Mouse (Mus musculus): ENCODE results near the gene Trmt61a. TPM values are rescaled to one million over a fixed set of nuclear protein-coding genes. Genes with fewer than 3 reads are reported as not detected.

The Trmt61a gene
- polyA plus RNA-seq, 1 experiment from 2014 or later: 5.8 TPM

DNA sequence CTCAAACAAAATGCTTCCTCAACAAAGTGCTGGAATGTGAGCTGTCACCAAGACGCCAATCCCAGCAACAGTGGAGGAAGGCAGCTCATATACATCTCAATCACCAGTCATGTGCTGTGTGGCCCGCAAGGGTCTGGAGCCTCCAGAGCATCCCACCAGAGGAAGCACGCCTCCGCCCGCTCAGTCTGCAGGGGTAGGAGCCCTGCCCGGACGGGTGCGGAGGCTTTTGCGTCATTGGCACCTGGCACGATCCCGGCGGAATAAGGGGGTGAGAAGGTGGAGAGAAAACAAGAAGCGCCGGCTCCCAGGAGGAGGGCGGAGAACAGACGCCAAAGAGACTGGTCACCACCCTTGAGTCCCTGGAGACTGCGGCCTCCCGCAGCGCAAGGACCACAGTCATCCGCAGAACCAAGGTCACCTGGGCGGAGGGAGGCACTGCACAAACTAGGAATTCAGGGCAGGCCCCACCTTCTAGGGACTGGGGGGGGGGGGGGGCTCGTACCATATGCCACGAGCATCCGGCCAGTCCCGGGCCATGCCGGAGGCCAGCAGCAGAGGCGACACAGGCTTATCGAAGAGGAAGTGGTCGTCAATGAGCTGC, 7.4 kb upstream of the Trmt61a start:
- Histone ChIP-seq H3K4me1 (ENCODE audit: control insufficient read depth, insufficient read depth, low read length) (peaks cover 26% of the 10 kb centered on the region), H3K4me3 (ENCODE audit: low read depth, low read length) (peak overlapping the region; percentile 93), H3K27me3 (replicated peaks; ENCODE audit: control insufficient read depth, insufficient read depth, low read length) (no peaks in the 10 kb centered on the region), H3K9ac (ENCODE audit: low read length) (peak overlapping the region; percentile 95), H3K27ac (ENCODE audit: low read depth, low read length) (peak overlapping the region; percentile 87; the same call in 1 of the 2 replicates), H3K36me3 (ENCODE audit: control insufficient read depth, insufficient read depth, low read length) (peaks cover 35% of the 10 kb centered on the region), H3K4me2 (ENCODE audit: low read length) (peak overlapping the region; percentile 95), H3K9me3 (replicated peaks; ENCODE audit: control insufficient read depth, low read length) (no peaks in the 10 kb centered on the region)
- WGBS: 2% methylated on average over 24 of the region's 29 CpGs
- no peak for DNase-seq (ENCODE audit: low spot score)
- ATAC-seq: no peak

DNA sequence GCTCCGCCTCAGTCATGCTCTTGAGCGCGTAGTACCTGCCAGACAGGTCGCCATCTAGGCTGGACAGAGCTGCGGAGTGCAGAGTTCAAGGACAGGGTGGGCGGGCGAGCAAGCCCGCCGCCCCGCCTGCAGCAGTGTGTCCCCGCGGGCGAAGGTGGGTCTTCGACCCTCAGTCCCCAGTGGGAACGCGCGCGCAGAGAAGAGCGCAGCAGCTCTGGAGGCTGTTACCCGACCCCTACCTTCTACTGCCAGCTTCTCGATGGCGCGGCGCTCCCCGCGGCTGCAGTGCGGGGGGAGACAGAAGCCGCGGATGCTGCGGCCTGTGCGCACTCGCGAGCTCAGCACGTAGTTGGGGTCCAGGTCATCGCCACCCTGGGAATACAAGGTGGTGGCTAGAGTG, 6.9 kb upstream of the Trmt61a start:
- Histone ChIP-seq H3K9ac (ENCODE audit: low read length) (peak overlapping the region; percentile 95), H3K4me2 (ENCODE audit: low read length) (peak overlapping the region; percentile 95), H3K4me3 (ENCODE audit: low read depth, low read length) (peak overlapping the region; percentile 93), H3K27me3 (replicated peaks; ENCODE audit: control insufficient read depth, insufficient read depth, low read length) (no peaks in the 10 kb centered on the region), H3K27ac (ENCODE audit: low read depth, low read length) (peak overlapping the region; percentile 87), H3K4me1 (ENCODE audit: control insufficient read depth, insufficient read depth, low read length) (peaks cover 26% of the 10 kb centered on the region), H3K36me3 (ENCODE audit: control insufficient read depth, insufficient read depth, low read length) (peaks cover 35% of the 10 kb centered on the region), H3K9me3 (replicated peaks; ENCODE audit: control insufficient read depth, low read length) (no peaks in the 10 kb centered on the region)
- WGBS: 0% methylated on average over 26 of the region's 35 CpGs
- peak; percentile 1; the same call in 1 of the 2 replicates for ATAC-seq
- DNase-seq (ENCODE audit: low spot score): peak; percentile 36

DNA sequence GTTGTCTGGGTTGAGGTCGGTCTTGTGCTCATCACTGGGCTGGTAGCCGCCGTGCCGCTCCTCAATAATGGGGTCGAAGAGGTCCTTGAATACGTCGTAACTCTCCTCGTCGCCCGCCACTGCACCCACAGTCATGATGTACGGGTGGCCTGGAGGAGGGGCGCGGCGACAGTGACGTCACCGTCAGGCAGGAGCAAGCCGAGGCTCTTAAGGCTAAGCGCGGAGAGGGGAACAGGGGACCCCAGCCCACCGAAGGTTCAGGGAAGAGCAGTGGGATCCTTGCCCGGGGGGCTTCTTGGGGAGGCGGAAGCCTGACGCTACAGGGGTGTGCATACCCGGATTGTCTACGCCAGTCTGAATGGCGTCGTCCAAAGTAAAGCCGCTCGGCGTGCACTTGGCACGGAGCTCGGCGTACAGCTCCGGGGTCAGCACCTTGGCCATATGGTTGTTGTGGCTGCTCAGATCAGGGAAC, 6.4 kb upstream of the Trmt61a start:
- Histone ChIP-seq H3K27me3 (replicated peaks; ENCODE audit: control insufficient read depth, insufficient read depth, low read length) (no peaks in the 10 kb centered on the region), H3K27ac (ENCODE audit: low read depth, low read length) (peak overlapping the region; percentile 87), H3K36me3 (ENCODE audit: control insufficient read depth, insufficient read depth, low read length) (peaks cover 35% of the 10 kb centered on the region), H3K4me1 (ENCODE audit: control insufficient read depth, insufficient read depth, low read length) (peaks cover 26% of the 10 kb centered on the region), H3K4me2 (ENCODE audit: low read length) (peak overlapping the region; percentile 95), H3K9ac (ENCODE audit: low read length) (peak overlapping the region; percentile 95), H3K4me3 (ENCODE audit: low read depth, low read length) (peak overlapping the region; percentile 93), H3K9me3 (replicated peaks; ENCODE audit: control insufficient read depth, low read length) (no peaks in the 10 kb centered on the region)
- DNase-seq (ENCODE audit: low spot score) (peak; percentile 81), ATAC-seq (peak; percentile 72)
- WGBS: 0% methylated on average over 34 of the region's 34 CpGs

DNA sequence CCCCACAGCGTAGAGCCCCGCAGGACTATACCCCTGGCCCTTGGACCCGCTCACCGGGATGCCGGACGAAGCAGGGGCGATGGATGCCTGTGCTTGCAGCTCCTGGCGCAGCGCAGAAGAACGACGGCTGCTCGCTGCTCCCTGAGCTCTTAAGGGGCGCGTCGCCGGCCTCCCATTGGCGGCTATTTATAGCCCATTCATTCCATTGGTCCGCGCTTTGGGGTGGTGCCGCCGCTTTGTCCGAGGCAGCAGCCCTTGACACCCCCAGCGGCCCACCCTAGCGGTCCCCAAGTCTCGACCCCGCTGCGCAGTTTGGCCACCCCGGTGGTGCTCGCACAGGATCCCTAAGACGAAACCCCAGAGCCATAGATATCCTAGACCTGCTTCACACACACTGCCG, 5.7 kb upstream of the Trmt61a start, which contains the start of gene Ckb:
Gene Ckb (minus strand): TSS at position 163 of the 400 bp plus-strand sequence.
- under 1% methylated on average over 31 of the region's 31 CpGs for WGBS
- peak; percentile 97 for DNase-seq (ENCODE audit: low spot score)

DNA sequence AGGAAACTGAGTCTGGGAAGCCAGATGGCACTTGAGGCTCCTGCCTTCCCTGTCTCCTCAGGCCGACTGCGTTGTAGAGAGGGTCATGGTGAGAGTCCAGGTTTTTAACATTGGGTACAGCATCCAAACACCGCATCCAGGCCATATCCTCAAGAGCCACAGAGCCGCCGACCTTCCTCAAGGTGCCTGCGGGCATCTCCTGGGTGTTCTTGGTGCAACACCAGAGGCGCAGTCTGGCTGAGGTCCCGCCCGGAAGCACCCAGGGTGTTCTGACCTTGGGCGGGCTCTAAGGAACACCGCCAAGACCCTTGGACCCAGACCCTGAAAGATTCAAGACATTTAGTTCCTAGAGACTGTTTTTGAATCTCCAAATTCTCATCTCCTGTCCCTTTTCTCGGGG, 5.3 kb upstream of the Trmt61a start:
- DNase-seq (ENCODE audit: low spot score) (no peak), ATAC-seq (0 out of 2 replicates have a peak, but pooled peaks have one; percentile 0)
- peak overlapping the region; percentile 95 for H3K9ac ChIP-seq (ENCODE audit: low read length)
- peak overlapping the region; percentile 93 for H3K4me3 ChIP-seq (ENCODE audit: low read depth, low read length)
- H3K9me3 ChIP-seq (replicated peaks; ENCODE audit: control insufficient read depth, low read length): no peaks in the 10 kb centered on the region
- peak overlapping the region; percentile 95 for H3K4me2 ChIP-seq (ENCODE audit: low read length)
- peaks cover 31% of the 10 kb centered on the region for H3K4me1 ChIP-seq (ENCODE audit: control insufficient read depth, insufficient read depth, low read length)
- H3K27ac ChIP-seq (ENCODE audit: low read depth, low read length): peak overlapping the region; percentile 87
- H3K36me3 ChIP-seq (ENCODE audit: control insufficient read depth, insufficient read depth, low read length): peaks cover 29% of the 10 kb centered on the region
- no peaks in the 10 kb centered on the region for H3K27me3 ChIP-seq (replicated peaks; ENCODE audit: control insufficient read depth, insufficient read depth, low read length)
- WGBS: 11% methylated on average over 12 of the region's 12 CpGs

More for the DNA sequence above, 5.7 kb upstream of the Trmt61a start, which contains the start of gene Ckb:
- Histone ChIP-seq H3K27ac (ENCODE audit: low read depth, low read length) (peak within 1 kb of the TSS; percentile 87), H3K9ac (ENCODE audit: low read length) (peak within 1 kb of the TSS; percentile 95), H3K4me2 (ENCODE audit: low read length) (peak within 1 kb of the TSS; percentile 95), H3K4me3 (ENCODE audit: low read depth, low read length) (peak within 1 kb of the TSS; percentile 93), H3K36me3 (ENCODE audit: control insufficient read depth, insufficient read depth, low read length) (peaks cover 33% of the 10 kb centered on the region), H3K27me3 (replicated peaks; ENCODE audit: control insufficient read depth, insufficient read depth, low read length) (no peaks in the 10 kb centered on the region), H3K4me1 (ENCODE audit: control insufficient read depth, insufficient read depth, low read length) (peaks cover 27% of the 10 kb centered on the region), H3K9me3 (replicated peaks; ENCODE audit: control insufficient read depth, low read length) (no peaks in the 10 kb centered on the region)
- peak; percentile 89 for ATAC-seq

DNA sequence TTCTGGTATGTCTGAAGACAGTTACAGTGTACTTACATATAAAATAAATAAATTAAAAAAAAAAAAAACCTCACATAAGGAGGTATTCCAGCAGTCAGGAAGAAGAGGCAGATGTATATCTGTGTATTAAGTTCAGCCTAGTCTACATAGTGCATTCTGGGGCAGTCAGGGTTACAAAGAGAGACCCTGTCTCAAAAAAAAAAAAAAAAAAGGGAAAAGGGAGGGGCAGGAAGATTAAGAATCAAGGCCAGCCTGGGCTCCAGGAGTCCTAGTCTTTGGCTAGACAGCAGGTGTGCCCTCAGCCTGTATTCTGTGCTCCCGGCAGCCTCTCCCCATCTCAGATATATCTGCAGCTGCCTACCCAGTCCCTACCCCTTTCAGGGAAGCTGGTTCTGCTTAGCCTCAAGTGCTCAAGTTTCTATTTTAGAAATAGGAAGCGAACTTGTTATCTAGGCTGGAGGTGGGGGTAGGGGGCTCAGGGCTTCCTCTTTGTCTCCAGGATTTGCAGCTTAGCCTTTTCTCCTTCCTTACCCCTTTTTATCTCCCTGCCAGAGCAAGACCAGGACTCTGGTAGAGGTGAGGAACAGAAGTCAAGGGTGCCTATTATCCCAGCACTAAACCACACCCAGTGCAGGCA, 2.9 kb upstream of the Trmt61a start:
- H3K27me3 ChIP-seq (replicated peaks; ENCODE audit: control insufficient read depth, insufficient read depth, low read length): no peaks in the 10 kb centered on the region
- H3K4me3 ChIP-seq (ENCODE audit: low read depth, low read length): no peak overlapping the region
- no peak overlapping the region for H3K27ac ChIP-seq (ENCODE audit: low read depth, low read length)
- H3K4me2 ChIP-seq (ENCODE audit: low read length): no peak overlapping the region
- H3K9me3 ChIP-seq (replicated peaks; ENCODE audit: control insufficient read depth, low read length): no peaks in the 10 kb centered on the region
- H3K36me3 ChIP-seq (ENCODE audit: control insufficient read depth, insufficient read depth, low read length): peaks cover 12% of the 10 kb centered on the region
- no peak overlapping the region for H3K9ac ChIP-seq (ENCODE audit: low read length)
- DNase-seq (ENCODE audit: low spot score) (no peak), ATAC-seq (no peak)
- WGBS: 65% methylated on average over 2 of the region's 2 CpGs
- H3K4me1 ChIP-seq (ENCODE audit: control insufficient read depth, insufficient read depth, low read length): peaks cover 26% of the 10 kb centered on the region

DNA sequence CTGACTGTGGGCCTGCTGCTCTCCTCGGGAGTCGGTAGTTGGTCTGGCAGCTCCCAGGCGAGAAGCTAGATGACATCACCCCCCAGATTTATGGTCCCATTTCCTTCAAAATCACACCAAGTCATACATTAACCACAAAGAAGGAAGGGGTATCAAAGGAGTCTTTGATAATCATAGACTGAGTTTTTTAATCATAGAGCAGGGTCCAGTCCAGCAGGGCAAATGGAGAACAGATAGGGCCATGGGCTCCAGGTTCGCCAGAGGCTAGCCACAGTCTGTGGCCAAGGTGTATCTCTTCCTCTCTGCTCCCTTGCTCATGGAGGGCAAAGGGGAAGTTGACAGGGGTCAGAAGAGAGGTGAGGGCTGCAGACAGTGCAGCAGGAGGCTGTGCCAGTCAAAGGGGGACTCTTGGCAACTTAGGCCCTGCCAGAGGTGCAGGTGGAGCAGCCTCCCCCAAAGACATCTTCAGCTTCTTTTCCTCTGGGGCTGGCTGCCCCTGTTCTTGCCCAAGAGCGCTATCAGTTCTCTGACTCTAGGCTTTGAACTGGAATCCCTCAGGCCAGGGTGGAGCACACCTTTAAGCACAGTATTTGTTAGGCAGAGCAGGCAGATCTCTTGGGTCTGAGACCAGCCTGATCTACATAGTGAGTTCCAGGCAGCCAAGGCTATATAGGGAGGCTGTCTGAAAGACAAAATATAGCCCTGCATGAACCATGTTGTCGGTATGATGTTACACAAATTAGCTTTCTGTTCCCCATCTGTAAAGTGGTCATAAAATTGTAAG, 1.9 kb upstream of the Trmt61a start:
- Histone ChIP-seq H3K27ac (ENCODE audit: low read depth, low read length) (no peak overlapping the region), H3K36me3 (ENCODE audit: control insufficient read depth, insufficient read depth, low read length) (0 out of 2 replicates have a peak, but pooled peaks cover 6% of the 10 kb centered on the region), H3K4me2 (ENCODE audit: low read length) (no peak overlapping the region), H3K4me1 (ENCODE audit: control insufficient read depth, insufficient read depth, low read length) (peaks cover 20% of the 10 kb centered on the region), H3K4me3 (ENCODE audit: low read depth, low read length) (no peak overlapping the region), H3K9ac (ENCODE audit: low read length) (no peak overlapping the region), H3K9me3 (replicated peaks; ENCODE audit: control insufficient read depth, low read length) (no peaks in the 10 kb centered on the region), H3K27me3 (replicated peaks; ENCODE audit: control insufficient read depth, insufficient read depth, low read length) (no peaks in the 10 kb centered on the region)
- WGBS: 88% methylated on average over 6 of the region's 6 CpGs
- DNase-seq (ENCODE audit: low spot score): no peak
- ATAC-seq: no peak

DNA sequence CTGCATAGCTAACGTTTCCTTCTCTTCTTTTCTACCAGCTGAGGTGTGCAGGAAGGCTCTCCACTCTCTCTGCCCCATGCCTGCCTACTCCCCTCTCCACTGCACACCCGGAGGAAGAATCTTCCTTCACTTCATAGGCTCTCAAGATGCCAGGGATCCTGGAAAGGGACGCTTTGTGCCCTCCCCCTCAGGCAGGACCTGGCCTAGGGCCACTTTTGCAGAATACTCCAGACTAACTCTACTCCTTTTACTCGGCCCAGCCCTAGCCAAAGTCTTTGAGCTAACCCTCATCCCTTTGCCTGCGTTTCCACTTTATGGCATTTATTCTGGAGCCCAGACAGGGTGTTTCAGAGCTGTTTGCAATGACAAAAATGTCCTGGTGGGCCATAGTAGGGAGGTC, 484 bp upstream of the Trmt61a start:
- H3K4me1 ChIP-seq (ENCODE audit: control insufficient read depth, insufficient read depth, low read length): peaks cover 19% of the 10 kb centered on the region
- ATAC-seq: no peak
- 11% methylated on average over 5 of the region's 5 CpGs for WGBS

More for the DNA sequence above, 484 bp upstream of the Trmt61a start:
- H3K4me3 ChIP-seq (ENCODE audit: low read depth, low read length): peak overlapping the region; percentile 66
- peak overlapping the region; percentile 96 for H3K27ac ChIP-seq (ENCODE audit: low read depth, low read length)
- no peaks in the 10 kb centered on the region for H3K27me3 ChIP-seq (replicated peaks; ENCODE audit: control insufficient read depth, insufficient read depth, low read length)
- H3K4me2 ChIP-seq (ENCODE audit: low read length): peak overlapping the region; percentile 94
- peaks cover 11% of the 10 kb centered on the region for H3K36me3 ChIP-seq (ENCODE audit: control insufficient read depth, insufficient read depth, low read length)
- peak overlapping the region; percentile 83 for H3K9ac ChIP-seq (ENCODE audit: low read length)
- DNase-seq (ENCODE audit: low spot score): no peak
- H3K9me3 ChIP-seq (replicated peaks; ENCODE audit: control insufficient read depth, low read length): no peaks in the 10 kb centered on the region
